Mouse (Mus musculus) right cerebral cortex, adult 18-20 months (tissue): Measurements from ENCODE around the gene Tmem150b.

Source experiments
- DNase-seq: peaks from one replicate; pipeline ENCODE4 v3.0.0; 2022; ENCODE audit warnings: mixed read lengths

Tmem150b gene

GRCm38 (mm10) chr7:4725169-4725568 is at the start of gene Tmem150b:
Gene Tmem150b, minus strand, starts transcription at chr7:4725249.
- no peak for DNase-seq

- DNase-seq: no peak
These were observed 46.2 kb upstream of the Tmem150b start, which contains the start of gene Fam71e2 for GRCm38 (mm10) chr7:4771202-4771601. Gene Fam71e2, minus strand, starts transcription at chr7:4771302.

- DNase-seq: no peak
These were observed 40.1 kb upstream of the Tmem150b start for GRCm38 (mm10) chr7:4764946-4765710.

GRCm38 (mm10) chr7:4759670-4760069 is 34.6 kb upstream of the Tmem150b start:
- DNase-seq: no peak

- peak; percentile 42 for DNase-seq
These were observed 27.9 kb upstream of the Tmem150b start, which contains the start of gene Cox6b2 for GRCm38 (mm10) chr7:4752821-4753570. Gene Cox6b2, minus strand, starts transcription at chr7:4753094.

GRCm38 (mm10) chr7:4751971-4752820 is 27.1 kb upstream of the Tmem150b start:
- DNase-seq: no peak

- no peak for DNase-seq
These were observed 24.1 kb upstream of the Tmem150b start for GRCm38 (mm10) chr7:4749169-4749568.

GRCm38 (mm10) chr7:4748321-4748720 is 23.3 kb upstream of the Tmem150b start:
- DNase-seq: no peak

GRCm38 (mm10) chr7:4747156-4747899 is 22.3 kb upstream of the Tmem150b start:
- DNase-seq: no peak

GRCm38 (mm10) chr7:4746326-4746980 is 21.4 kb upstream of the Tmem150b start:
- no peak for DNase-seq

GRCm38 (mm10) chr7:4744886-4745285 is 19.8 kb upstream of the Tmem150b start:
- DNase-seq: no peak

- no peak for DNase-seq
These were observed 18.3 kb upstream of the Tmem150b start for GRCm38 (mm10) chr7:4743354-4743753.

GRCm38 (mm10) chr7:4742482-4742819 is 17.4 kb upstream of the Tmem150b start:
- DNase-seq: no peak

GRCm38 (mm10) chr7:4741672-4742481 is 16.8 kb upstream of the Tmem150b start:
- no peak for DNase-seq

- peak; percentile 24 for DNase-seq
These were observed 16.1 kb upstream of the Tmem150b start for GRCm38 (mm10) chr7:4741151-4741550.

GRCm38 (mm10) chr7:4740309-4740727 is 15.3 kb upstream of the Tmem150b start:
- no peak for DNase-seq

- peak; percentile 100 for DNase-seq
These were observed 14.7 kb upstream of the Tmem150b start, which contains the start of gene Kmt5c for GRCm38 (mm10) chr7:4739544-4740275. Gene Kmt5c, plus strand, starts transcription at chr7:4740115.

GRCm38 (mm10) chr7:4739041-4739543 is 14.0 kb upstream of the Tmem150b start:
- no peak for DNase-seq

- no peak for DNase-seq
These were observed 7.9 kb upstream of the Tmem150b start for GRCm38 (mm10) chr7:4732968-4733392.

- no peak for DNase-seq
These were observed 6.0 kb upstream of the Tmem150b start for GRCm38 (mm10) chr7:4731090-4731489.
